Mouse (Mus musculus): ENCODE measurements around the gene Gaa. TPM values are rescaled to one million over a fixed set of nuclear protein-coding genes. Genes with fewer than 3 reads are reported as not detected.
"Not testable (repeated sequence)": the region's sequence is repeated elsewhere in the genome, so short reads cannot be mapped to it uniquely, and the experiment has no call there.

The Gaa gene
- 4.6 and 10.6 TPM in 2 replicates for total RNA-seq (2015; ENCODE audit: low replicate concordance)
- 5.5 and 7.1 TPM in 2 replicates for total RNA-seq (2017; ENCODE audit: low replicate concordance)

- ATAC-seq (replicated peaks; ENCODE audit: low FRiP score, poor library complexity, severe bottlenecking), result peak; percentile 92
Observed at GRCm38 (mm10) chr11:119267768-119268556, at the start of gene Gaa. TSS of gene Gaa (plus strand) at chr11:119267887.

DNA sequence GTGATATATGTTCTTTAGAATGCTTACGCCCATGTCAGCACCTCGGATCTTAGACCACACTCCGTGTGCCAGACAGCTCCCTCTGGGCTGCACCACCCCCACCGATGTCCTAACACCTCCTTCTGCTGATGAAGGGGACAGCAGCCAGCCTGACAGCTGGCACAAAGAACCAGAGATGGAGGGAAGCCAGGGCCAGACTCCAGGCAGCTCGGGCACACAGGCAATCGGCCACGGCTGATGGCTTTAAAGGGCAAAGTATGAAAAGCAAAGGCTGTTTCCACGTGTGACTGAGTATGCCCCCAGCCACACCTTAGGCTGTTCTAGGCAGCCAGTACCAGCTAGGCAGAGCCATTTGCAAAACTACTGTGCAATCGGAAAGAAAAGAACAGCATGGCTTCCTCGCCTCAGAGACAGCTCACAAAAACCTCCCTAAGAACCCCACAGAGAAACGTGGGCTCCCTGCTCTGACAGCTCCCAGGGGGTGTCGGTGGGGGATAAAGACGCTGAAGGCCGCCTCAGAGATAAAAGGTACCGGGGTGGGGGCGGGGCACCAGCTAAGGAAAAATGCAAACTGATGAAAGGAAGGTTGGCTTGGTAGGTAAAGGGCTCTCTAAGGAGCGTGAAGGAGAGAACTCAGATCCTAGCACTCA, 47.7 kb upstream of the Gaa start:
- ATAC-seq (replicated peaks; ENCODE audit: low FRiP score, poor library complexity, severe bottlenecking), result no peak

- no peak for ATAC-seq (replicated peaks; ENCODE audit: low FRiP score, poor library complexity, severe bottlenecking)
Observed at GRCm38 (mm10) chr11:119221812-119222510, 45.7 kb upstream of the Gaa start.

GRCm38 (mm10) chr11:119223124-119223890, 44.4 kb upstream of the Gaa start:
- no peak for ATAC-seq (replicated peaks; ENCODE audit: low FRiP score, poor library complexity, severe bottlenecking)

DNA sequence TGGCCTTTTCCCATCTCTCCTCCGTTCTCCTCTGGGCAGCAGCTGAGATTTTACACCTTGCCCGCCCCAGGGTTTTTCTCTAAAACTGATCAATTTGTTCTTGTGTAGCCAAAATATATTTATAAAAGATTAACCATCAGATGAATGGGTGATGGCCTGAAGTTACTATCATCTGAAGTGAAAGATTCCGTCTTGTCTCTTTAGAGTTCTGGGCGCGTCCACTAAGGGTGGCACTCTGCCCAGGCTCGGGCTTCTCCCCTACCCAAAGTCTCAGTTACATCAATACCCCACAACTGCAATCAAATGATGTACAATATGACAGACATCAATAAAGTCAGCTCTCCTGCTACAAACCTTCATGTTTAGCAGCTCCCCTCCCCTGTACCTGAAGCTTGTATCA, 42.8 kb upstream of the Gaa start:
- no peak for ATAC-seq (replicated peaks; ENCODE audit: low FRiP score, poor library complexity, severe bottlenecking)

GRCm38 (mm10) chr11:119225634-119226033, 42.1 kb upstream of the Gaa start:
- ATAC-seq (replicated peaks; ENCODE audit: low FRiP score, poor library complexity, severe bottlenecking), result no peak

DNA sequence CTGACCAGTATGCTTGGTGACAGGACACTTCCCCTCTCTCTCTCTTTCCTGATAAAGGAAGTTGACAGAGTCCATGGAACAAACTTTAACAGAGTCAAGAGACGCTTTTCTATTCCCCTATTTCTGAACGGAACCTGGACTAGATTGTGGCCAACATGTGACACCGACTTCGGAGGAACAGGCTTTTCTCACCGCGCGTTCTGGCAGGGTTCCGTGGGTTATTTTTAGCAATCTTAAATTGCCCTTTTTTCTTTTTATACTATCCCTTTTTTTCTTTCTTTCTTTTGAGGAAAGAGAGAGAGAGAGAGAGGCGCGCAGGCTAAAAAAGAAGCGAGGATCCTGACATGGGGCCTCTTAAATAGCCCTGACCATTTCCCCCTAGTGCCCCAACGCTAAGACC, 40.1 kb upstream of the Gaa start:
- no peak for ATAC-seq (replicated peaks; ENCODE audit: low FRiP score, poor library complexity, severe bottlenecking)

- no peak for ATAC-seq (replicated peaks; ENCODE audit: low FRiP score, poor library complexity, severe bottlenecking)
Observed at GRCm38 (mm10) chr11:119228091-119228781, 39.5 kb upstream of the Gaa start, which contains the start of the genes Tbc1d16 and Ccdc40. TSS of gene Tbc1d16 (minus strand) at chr11:119228499. TSS of gene Ccdc40 (plus strand) at chr11:119228572.

- ATAC-seq (replicated peaks; ENCODE audit: low FRiP score, poor library complexity, severe bottlenecking), result no peak
Observed at GRCm38 (mm10) chr11:119228846-119229626, 38.7 kb upstream of the Gaa start.

DNA sequence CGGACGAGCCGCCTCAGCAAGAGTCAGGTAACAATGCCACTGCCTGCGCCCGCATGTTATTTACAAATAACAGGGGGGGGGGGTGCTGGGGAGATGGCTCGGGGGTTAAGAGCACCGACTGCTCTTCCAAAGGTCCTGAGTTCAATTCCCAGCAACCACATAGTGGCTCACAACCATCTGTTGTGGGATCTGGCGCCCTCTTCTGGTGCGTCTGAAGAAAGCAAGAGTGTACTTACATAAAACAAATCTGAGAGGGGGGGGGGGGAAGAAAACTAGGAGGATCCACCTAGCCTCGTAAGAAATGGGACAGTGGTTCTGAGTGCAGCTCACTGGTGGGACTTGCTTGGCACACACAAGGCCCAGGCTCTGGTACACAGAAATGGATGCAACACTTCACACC, 32.9 kb upstream of the Gaa start:
- ATAC-seq (replicated peaks; ENCODE audit: low FRiP score, poor library complexity, severe bottlenecking), result no peak

GRCm38 (mm10) chr11:119235596-119235995, 32.1 kb upstream of the Gaa start:
- peak; percentile 73 for ATAC-seq (replicated peaks; ENCODE audit: low FRiP score, poor library complexity, severe bottlenecking)

GRCm38 (mm10) chr11:119236354-119236753, 31.3 kb upstream of the Gaa start:
- no peak for ATAC-seq (replicated peaks; ENCODE audit: low FRiP score, poor library complexity, severe bottlenecking)

DNA sequence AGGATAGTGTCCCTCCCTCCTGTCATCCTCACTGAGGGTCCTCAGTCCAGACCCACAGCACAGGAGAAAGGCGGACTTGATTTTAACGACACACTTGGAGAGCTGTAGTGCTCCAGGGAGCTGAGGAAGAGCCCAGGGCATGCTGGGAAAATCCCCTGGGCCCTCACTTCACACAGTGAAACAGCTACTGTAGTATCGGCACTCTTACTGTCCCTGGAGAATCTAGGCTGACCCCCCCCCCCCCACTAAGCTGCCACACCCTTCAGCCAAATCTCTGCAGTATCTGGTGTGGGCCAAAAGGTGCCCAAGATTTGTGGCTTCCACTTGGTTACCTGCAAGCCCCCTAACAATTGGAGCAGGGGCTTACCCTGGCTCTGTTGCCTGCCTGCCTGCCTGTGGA, 30.7 kb upstream of the Gaa start:
- no peak for ATAC-seq (replicated peaks; ENCODE audit: low FRiP score, poor library complexity, severe bottlenecking)

GRCm38 (mm10) chr11:119237568-119238304, 30.0 kb upstream of the Gaa start:
- ATAC-seq (replicated peaks; ENCODE audit: low FRiP score, poor library complexity, severe bottlenecking), result no peak

DNA sequence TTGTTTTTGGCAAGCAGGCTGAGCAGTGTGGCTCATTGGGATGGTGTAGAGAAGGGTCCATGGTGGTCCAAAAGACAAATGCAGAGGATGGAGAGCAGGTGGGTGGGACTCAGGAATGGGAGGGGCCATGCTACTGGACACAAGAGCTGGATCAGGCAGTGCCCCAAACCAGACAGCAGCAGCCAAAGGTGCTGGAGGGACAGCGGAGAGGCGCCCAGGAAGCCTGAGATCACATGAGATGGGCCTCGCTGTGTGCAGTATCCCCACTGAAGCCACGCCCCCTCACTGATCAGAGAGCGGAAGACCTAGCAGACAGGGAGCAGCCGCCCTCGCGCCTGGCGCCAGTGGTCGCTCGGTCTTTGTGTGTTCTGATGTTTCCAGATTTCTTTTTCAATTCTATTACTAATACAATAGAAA, 29.4 kb upstream of the Gaa start:
- ATAC-seq (replicated peaks; ENCODE audit: low FRiP score, poor library complexity, severe bottlenecking), result no peak

DNA sequence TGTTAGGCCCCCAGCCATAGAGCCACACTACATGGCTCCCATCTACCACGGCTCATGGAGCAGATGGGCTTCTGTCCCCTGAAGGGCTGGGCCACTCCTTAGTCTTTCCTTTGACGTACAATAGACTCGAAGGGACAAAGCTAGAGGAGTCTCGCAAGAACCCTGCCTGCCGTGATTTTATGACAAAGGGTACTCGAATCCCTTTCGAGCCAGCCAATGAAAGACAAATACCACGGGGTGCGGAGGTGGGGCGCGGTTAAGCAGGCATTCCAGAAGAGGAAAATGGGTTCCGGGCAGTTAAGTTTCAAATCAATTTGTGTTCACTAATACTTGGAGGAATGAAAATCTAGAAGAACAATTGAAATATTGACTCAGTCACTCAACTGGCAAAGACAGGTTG, 28.2 kb upstream of the Gaa start:
- no peak for ATAC-seq (replicated peaks; ENCODE audit: low FRiP score, poor library complexity, severe bottlenecking)

- ATAC-seq (replicated peaks; ENCODE audit: low FRiP score, poor library complexity, severe bottlenecking), result not testable (repeated sequence)
Observed at GRCm38 (mm10) chr11:119245543-119245942, 22.1 kb upstream of the Gaa start.

DNA sequence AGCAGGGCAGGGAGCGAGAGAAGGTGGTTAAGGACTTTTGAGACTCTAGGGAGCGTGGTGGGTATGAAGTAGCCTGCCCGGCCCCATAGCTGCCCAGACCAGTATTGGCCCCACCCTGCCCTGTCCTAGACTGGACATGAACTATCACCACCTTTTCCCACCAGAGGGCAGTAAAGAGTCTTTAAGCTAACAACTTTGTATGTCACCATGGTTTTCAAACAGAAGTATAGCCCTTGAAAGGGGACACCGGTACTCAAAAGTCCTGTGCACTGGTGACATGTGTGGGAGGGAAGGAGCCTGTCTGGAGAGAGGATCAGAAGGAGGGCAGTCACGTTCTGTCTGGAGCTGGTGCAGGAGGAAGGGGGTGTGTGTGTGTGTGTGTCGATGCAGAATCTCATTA, 18.7 kb upstream of the Gaa start:
- ATAC-seq (replicated peaks; ENCODE audit: low FRiP score, poor library complexity, severe bottlenecking), result peak; percentile 74

Data from erythroblast, adult 5-6 weeks (primary cell).